Mouse (Mus musculus): ENCODE data around the gene Lbhd1. TPM values are rescaled to one million over a fixed set of nuclear protein-coding genes. Genes with fewer than 3 reads are reported as not detected.

Lbhd1 gene
- polyA plus RNA-seq, 1 experiment from 2014 or later, result 133 TPM

DNA sequence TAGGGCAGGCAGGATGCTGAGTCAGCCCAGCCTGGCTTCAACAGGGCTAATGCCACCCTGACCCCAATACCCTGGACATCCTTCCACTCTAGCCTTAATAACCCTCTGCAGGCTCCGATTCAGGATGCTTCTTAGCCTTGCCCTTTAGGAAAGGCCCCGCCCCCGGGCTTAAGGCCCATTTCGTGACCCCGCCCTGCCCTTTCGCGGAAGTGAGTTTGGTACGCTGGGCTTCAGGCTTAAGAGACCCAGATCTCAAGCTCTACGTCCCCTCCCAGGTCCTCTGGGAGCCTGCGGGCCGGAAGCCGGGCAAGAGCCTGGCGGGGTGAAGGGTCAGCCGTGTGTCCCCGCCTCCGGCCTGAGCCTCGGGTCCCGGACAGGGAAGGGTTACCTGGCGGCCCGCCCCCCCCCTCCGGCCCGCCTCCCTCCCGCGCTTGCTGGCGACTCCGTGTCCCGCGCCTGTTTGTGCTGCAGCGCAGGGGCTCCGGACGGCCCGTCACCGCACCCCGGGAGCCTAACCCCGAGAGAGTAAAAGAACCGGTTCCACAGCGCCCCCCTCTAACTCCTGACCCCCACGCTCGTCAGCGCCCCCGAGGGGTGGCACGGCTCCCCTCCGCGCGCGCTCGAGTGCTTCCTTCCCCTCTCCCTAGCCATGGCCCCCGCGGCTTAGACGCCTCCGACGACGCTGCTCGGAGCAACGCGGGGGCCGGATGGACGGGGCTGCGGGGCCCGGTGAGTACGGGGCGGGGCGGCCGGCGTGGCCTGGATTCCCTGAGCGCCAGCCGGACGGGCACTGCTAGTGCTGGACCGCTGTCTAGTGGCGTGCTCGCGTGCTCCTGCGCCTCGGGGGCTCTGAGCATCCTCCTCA is 45.9 kb downstream of the Lbhd1 start, which contains the start of the genes Rom1 and Eml3:
TSS of gene Rom1 (minus strand) at position 133 of the 865 bp plus-strand sequence.
TSS of gene Eml3 (plus strand) at position 329 of the 865 bp plus-strand sequence.
- whole genome bisulfite sequencing, result under 1% methylated on average over 68 of the region's 74 CpGs
- ATAC-seq (replicated peaks; ENCODE audit: low FRiP score), result peak; percentile 75
- H3K4me3 ChIP-seq (ENCODE audit: low read depth, low read length), result peak within 1 kb of the TSS; percentile 87
- H3K9ac ChIP-seq (ENCODE audit: low read depth, low read length), result peak within 1 kb of the TSS; percentile 88
- no peaks in the 10 kb centered on the region for H3K27me3 ChIP-seq (replicated peaks; ENCODE audit: control insufficient read depth, insufficient read depth, low read length)
- DNase-seq (ENCODE audit: low spot score), result peak; percentile 86
- H3K27ac ChIP-seq (ENCODE audit: low read depth, low read length), result peak within 1 kb of the TSS; percentile 92
- no peaks in the 10 kb centered on the region for H3K9me3 ChIP-seq (ENCODE audit: control insufficient read depth, low read length)
- H3K36me3 ChIP-seq (ENCODE audit: control insufficient read depth, insufficient read depth, low read length), result peaks cover 21% of the 10 kb centered on the region; the same call in 1 of the 2 replicates
- peak within 1 kb of the TSS; percentile 90 for H3K4me2 ChIP-seq
- H3K4me1 ChIP-seq (replicated peaks; ENCODE audit: control insufficient read depth, insufficient read depth, low read length), result peaks cover 34% of the 10 kb centered on the region

GRCm38 (mm10) chr19:8930117-8930516 is 46.6 kb downstream of the Lbhd1 start:
- Histone ChIP-seq H3K4me3 (ENCODE audit: low read depth, low read length) (peak overlapping the region; percentile 87), H3K36me3 (ENCODE audit: control insufficient read depth, insufficient read depth, low read length) (peaks cover 27% of the 10 kb centered on the region), H3K9me3 (ENCODE audit: control insufficient read depth, low read length) (no peaks in the 10 kb centered on the region), H3K27me3 (replicated peaks; ENCODE audit: control insufficient read depth, insufficient read depth, low read length) (no peaks in the 10 kb centered on the region), H3K4me2 (peak overlapping the region; percentile 90), H3K27ac (ENCODE audit: low read depth, low read length) (peak overlapping the region; percentile 92), H3K9ac (ENCODE audit: low read depth, low read length) (peak overlapping the region; percentile 88), H3K4me1 (replicated peaks; ENCODE audit: control insufficient read depth, insufficient read depth, low read length) (peaks cover 34% of the 10 kb centered on the region)
- no peak for DNase-seq (ENCODE audit: low spot score)
- ATAC-seq (replicated peaks; ENCODE audit: low FRiP score), result no peak
- WGBS, result 10% methylated on average over 11 of the region's 11 CpGs

- 80% methylated on average over 7 of the region's 7 CpGs for WGBS
These were observed 47.2 kb downstream of the Lbhd1 start for GRCm38 (mm10) chr19:8930771-8931170.

GRCm38 (mm10) chr19:8936736-8937135 is 53.2 kb downstream of the Lbhd1 start:
- no peak overlapping the region for H3K27ac ChIP-seq (ENCODE audit: low read depth, low read length)
- no peak overlapping the region for H3K4me3 ChIP-seq (ENCODE audit: low read depth, low read length)
- no peak overlapping the region for H3K4me2 ChIP-seq
- H3K9ac ChIP-seq (ENCODE audit: low read depth, low read length), result no peak overlapping the region
- DNase-seq (ENCODE audit: low spot score) (no peak), ATAC-seq (replicated peaks; ENCODE audit: low FRiP score) (no peak)
- WGBS, result 80% methylated on average over 2 of the region's 2 CpGs
- peaks cover 12% of the 10 kb centered on the region for H3K4me1 ChIP-seq (replicated peaks; ENCODE audit: control insufficient read depth, insufficient read depth, low read length)
- H3K36me3 ChIP-seq (ENCODE audit: control insufficient read depth, insufficient read depth, low read length), result peaks cover 33% of the 10 kb centered on the region
- H3K27me3 ChIP-seq (replicated peaks; ENCODE audit: control insufficient read depth, insufficient read depth, low read length), result no peaks in the 10 kb centered on the region
- H3K9me3 ChIP-seq (ENCODE audit: control insufficient read depth, low read length), result no peaks in the 10 kb centered on the region

More at GRCm38 (mm10) chr19:8930771-8931170, 47.2 kb downstream of the Lbhd1 start:
- Histone ChIP-seq H3K4me1 (replicated peaks; ENCODE audit: control insufficient read depth, insufficient read depth, low read length) (peaks cover 34% of the 10 kb centered on the region), H3K27me3 (replicated peaks; ENCODE audit: control insufficient read depth, insufficient read depth, low read length) (no peaks in the 10 kb centered on the region), H3K4me3 (ENCODE audit: low read depth, low read length) (peak overlapping the region; percentile 87), H3K4me2 (peak overlapping the region; percentile 90), H3K9me3 (ENCODE audit: control insufficient read depth, low read length) (no peaks in the 10 kb centered on the region), H3K9ac (ENCODE audit: low read depth, low read length) (peak overlapping the region; percentile 88), H3K27ac (ENCODE audit: low read depth, low read length) (no peak overlapping the region; the same call in 1 of the 2 replicates), H3K36me3 (ENCODE audit: control insufficient read depth, insufficient read depth, low read length) (peaks cover 25% of the 10 kb centered on the region)
- no peak for ATAC-seq (replicated peaks; ENCODE audit: low FRiP score)
- no peak for DNase-seq (ENCODE audit: low spot score)

- Histone ChIP-seq H3K27me3 (replicated peaks; ENCODE audit: control insufficient read depth, insufficient read depth, low read length) (no peaks in the 10 kb centered on the region), H3K36me3 (ENCODE audit: control insufficient read depth, insufficient read depth, low read length) (peaks cover 24% of the 10 kb centered on the region), H3K9ac (ENCODE audit: low read depth, low read length) (peak overlapping the region; percentile 99), H3K4me3 (ENCODE audit: low read depth, low read length) (no peak overlapping the region), H3K4me1 (replicated peaks; ENCODE audit: control insufficient read depth, insufficient read depth, low read length) (peaks cover 37% of the 10 kb centered on the region), H3K4me2 (peak overlapping the region; percentile 75), H3K9me3 (ENCODE audit: control insufficient read depth, low read length) (no peaks in the 10 kb centered on the region), H3K27ac (ENCODE audit: low read depth, low read length) (no peak overlapping the region)
- DNase-seq (ENCODE audit: low spot score) (no peak), ATAC-seq (replicated peaks; ENCODE audit: low FRiP score) (no peak)
- 83% methylated on average over 15 of the region's 15 CpGs for WGBS
These were observed 57.1 kb downstream of the Lbhd1 start for GRCm38 (mm10) chr19:8940526-8941133.

- H3K4me2 ChIP-seq, result peak overlapping the region; percentile 75
- H3K4me1 ChIP-seq (replicated peaks; ENCODE audit: control insufficient read depth, insufficient read depth, low read length), result peaks cover 41% of the 10 kb centered on the region
- no peaks in the 10 kb centered on the region for H3K9me3 ChIP-seq (ENCODE audit: control insufficient read depth, low read length)
- no peaks in the 10 kb centered on the region for H3K27me3 ChIP-seq (replicated peaks; ENCODE audit: control insufficient read depth, insufficient read depth, low read length)
- peak overlapping the region; percentile 99 for H3K9ac ChIP-seq (ENCODE audit: low read depth, low read length)
- peak overlapping the region; percentile 90 for H3K4me3 ChIP-seq (ENCODE audit: low read depth, low read length)
- peaks cover 29% of the 10 kb centered on the region for H3K36me3 ChIP-seq (ENCODE audit: control insufficient read depth, insufficient read depth, low read length)
- no peak for DNase-seq (ENCODE audit: low spot score)
- H3K27ac ChIP-seq (ENCODE audit: low read depth, low read length), result peak overlapping the region; percentile 99
- ATAC-seq (replicated peaks; ENCODE audit: low FRiP score), result peak; percentile 4; the same call in 1 of the 2 replicates
- WGBS, result 51% methylated on average over 10 of the region's 10 CpGs
These were observed 57.6 kb downstream of the Lbhd1 start for GRCm38 (mm10) chr19:8941136-8941514.

DNA sequence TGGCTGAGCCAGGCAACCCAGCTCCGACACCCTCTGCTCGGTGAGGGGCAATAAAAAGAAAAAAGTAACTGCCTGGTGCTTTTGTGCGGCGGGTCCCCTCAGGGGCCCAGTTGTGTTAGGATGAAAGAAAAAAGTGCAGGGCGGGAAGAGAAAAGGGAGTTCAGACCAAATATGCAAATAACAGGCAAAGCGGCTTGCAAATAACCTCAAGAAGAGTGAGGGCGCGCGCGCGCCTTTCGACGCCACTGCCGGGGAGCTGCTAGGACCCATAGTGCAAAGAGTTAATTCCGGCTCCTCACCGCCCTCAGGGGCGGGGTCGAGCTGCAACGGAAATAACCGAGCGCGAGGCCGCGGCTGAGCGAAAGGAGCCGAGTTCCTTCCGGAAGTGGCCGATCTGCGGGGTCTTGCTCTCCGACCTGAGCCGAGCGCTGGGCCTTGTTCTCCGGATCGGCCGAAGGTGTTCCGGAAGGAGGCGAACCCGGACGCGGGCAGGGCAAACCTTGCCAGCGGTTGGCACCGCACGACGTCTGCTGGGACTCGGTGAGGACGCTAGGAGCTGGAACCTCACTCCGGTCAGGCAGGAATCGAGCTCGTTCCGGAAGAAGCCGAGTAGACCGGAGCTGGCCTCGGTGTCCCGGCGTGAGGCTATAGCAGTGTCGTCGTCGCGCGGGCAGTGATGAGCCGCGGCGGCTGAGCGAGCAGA is 58.1 kb downstream of the Lbhd1 start, which contains the start of gene Mta2:
TSS of gene Mta2 (plus strand) at position 361 of the 703 bp plus-strand sequence.
- Histone ChIP-seq H3K36me3 (ENCODE audit: control insufficient read depth, insufficient read depth, low read length) (peaks cover 28% of the 10 kb centered on the region), H3K4me3 (ENCODE audit: low read depth, low read length) (peak within 1 kb of the TSS; percentile 90), H3K4me2 (peak within 1 kb of the TSS; percentile 75), H3K9ac (ENCODE audit: low read depth, low read length) (peak within 1 kb of the TSS; percentile 99), H3K27ac (ENCODE audit: low read depth, low read length) (peak within 1 kb of the TSS; percentile 99), H3K4me1 (replicated peaks; ENCODE audit: control insufficient read depth, insufficient read depth, low read length) (peaks cover 41% of the 10 kb centered on the region), H3K27me3 (replicated peaks; ENCODE audit: control insufficient read depth, insufficient read depth, low read length) (no peaks in the 10 kb centered on the region), H3K9me3 (ENCODE audit: control insufficient read depth, low read length) (no peaks in the 10 kb centered on the region)
- ATAC-seq (replicated peaks; ENCODE audit: low FRiP score), result peak; percentile 90
- under 1% methylated on average over 64 of the region's 64 CpGs for WGBS
- DNase-seq (ENCODE audit: low spot score), result peak; percentile 98

All from liver, embryonic 11.5 days (tissue).